Mouse (Mus musculus): Measurements from ENCODE around the gene Tnxb. TPM values are rescaled to one million over a fixed set of nuclear protein-coding genes. Genes with fewer than 3 reads are reported as not detected.
"Not testable (repeated sequence)": the region's sequence is repeated elsewhere in the genome, so short reads cannot be mapped to it uniquely, and the experiment has no call there.

Gene Tnxb
- total RNA-seq, 2 experiments from 2014 or later: 38.3 to 50.5 TPM

DNA sequence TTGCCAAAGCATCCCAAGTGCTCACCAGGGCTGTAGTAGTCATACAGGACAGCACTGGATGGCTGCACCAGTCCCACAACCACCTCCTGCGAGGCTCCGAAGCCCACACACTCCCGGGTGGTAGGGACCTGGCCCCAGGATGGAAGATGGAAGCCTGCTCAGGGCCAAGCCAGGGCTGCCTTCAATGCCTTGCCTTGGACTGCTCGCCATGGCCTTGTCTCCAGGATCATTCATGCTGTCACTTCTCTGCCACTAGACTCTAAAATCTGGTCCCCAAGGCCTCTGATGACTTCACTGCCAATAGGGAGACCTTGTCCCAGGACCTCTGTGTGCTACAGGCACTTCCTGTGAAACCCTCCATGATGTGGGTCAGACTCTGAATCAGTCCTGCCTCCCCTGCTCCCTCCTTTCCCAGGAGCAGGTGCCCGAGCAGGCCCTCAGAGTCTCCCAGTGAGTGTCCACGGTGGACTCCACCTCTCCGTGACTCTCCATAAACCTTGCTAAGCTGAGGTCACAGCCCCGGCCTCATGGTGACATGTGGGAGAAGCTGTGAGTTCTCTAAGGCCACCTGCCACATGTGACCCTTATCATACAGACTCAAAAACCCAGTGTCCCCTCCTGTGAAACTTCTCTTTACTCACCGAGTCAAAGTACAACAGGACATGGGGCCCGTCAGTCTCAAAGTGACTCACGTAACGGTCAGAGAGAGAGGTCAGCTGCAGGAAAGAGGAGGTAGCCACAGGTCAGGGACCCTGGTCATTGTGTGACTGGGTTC lies 59.6 kb downstream of the Tnxb start:
- not testable (repeated sequence) for DNase-seq

DNA sequence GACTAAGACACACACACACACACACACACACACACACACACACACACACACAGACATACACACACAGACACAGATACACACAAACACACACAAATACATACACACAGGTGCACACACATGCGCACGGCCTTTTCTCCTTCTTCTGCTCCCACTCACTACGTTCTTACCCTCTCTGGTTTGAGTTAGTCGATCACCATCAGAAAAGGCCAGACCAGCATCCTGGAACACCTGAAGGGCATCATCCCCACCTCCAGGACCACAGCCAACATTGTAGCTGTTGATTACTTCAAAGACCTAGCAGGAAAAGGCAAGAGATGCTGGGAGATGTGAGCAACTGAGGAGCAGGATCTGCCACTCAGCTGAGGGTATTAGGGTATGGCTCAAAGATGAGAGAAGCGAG lies 67.1 kb downstream of the Tnxb start:
- DNase-seq: not testable (repeated sequence)

DNA sequence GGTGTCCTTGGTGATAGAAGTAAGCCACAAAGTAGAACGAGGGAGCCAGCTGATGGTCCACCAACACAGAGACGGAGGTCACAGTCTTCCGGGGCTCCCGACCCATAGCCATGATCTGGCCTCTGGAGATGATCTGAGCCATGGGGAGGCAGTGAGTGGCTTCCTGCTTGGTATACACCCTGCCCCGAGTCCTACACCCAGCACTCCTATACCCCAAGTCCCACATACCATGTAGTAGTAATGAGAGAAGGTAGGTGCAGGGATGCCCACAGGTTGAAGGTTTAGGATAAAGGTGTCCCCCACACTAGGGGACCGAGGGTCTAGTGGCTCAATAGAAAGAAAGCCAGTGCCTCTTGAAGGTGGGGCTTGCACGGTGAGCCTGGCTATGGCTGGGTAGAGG lies 69.4 kb downstream of the Tnxb start:
- not testable (repeated sequence) for DNase-seq

DNA sequence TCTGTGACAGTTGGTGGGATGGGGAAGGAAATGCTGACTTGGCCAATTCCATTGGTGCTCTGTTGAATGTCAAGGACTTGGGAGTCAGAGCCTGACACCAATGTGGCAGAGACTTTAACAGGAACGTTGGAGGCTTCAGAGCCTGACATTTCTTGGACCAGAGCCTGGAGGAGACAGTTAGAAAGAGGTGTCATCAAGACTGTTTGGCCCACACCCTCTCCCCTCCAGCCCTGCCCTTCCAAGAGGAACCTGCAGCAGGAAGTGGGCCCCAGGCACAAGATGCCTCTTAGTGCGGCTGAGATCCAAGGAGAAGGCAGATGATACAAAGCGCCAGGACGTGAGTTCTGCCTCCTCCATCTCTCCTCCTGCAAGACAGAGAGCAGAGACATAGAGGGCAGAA lies 69.9 kb downstream of the Tnxb start:
- DNase-seq: no peak

DNA sequence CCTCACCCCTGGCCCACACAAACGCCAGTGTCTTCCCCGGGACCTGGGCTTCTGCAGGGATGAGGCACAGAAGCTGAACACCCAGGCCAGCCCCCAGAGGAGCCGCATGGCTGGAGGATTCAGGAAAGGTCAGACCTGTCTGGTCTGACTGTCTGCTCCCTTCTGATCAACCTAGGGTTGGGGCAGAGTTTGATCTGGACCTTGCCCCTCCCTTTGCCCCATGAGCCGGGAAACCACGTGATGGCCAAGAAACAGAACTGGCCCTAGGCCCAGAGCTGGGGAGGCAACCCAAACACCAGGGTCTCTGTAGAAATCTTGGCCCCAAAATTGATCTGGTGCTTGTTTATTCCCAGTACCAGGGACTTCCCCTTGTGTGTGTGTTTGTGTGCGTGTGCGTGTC lies 73.4 kb downstream of the Tnxb start, which contains the start of gene C4b:
TSS of gene C4b (minus strand) at position 164 of the 400 bp plus-strand sequence.
- DNase-seq: no peak

DNA sequence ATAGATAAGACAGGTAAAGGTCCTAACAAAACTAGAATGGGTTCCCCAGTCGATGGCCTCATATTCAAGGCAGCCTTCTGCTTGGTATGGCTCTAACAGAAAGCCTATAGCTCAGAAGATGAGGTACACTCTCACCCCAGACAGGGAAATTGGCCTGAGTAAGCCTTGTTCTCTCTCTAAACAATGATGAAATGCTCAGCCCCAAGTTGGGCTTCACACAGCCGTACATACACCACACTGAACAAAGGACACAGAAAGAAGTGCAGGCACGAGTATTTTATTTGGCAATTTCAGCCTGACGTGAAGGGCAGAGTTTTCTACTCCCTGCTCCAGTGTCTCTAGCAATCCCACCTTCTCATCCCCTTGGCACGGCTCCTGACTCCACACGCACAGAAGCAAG lies 73.9 kb downstream of the Tnxb start:
- DNase-seq: no peak

DNA sequence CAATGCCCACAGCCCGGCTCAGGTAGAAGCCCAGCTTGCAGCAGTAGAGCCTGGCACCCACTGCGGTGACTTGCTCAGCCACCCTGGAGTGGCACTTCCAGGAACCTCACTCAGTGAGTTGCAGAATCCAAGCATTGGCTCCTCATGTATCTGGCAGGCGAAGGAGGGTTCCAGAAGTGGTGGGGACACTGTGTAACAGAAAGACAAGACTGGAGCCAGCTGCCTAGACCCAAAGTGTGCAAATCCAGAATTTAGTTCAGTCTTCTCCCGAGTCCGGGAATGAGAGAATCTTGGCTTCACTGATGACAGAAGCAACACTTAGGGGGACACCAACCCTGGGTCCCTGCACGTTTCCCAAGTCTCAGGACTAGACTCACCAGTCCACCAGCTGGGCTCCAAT lies 74.3 kb downstream of the Tnxb start:
- DNase-seq: not testable (repeated sequence)

DNA sequence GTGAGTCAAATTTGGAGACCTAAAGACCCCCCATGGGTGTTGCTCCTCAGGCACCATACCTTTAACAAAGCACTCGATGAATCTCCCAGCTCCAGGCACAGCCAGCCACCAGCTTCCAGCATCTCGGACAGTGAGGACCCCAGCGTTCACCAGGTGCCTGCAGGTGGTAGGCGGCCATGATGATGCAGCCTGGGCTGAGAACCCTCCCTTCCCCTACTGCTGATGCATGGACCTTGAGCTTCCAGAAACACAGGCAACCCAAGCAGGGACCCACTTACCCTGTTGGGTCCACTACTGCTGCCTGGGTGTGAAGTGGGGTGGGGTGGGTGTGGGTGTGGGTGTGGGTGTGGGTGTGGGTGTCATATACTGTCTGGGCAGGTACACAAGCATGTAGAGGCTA lies 74.8 kb downstream of the Tnxb start:
- not testable (repeated sequence) for DNase-seq

DNA sequence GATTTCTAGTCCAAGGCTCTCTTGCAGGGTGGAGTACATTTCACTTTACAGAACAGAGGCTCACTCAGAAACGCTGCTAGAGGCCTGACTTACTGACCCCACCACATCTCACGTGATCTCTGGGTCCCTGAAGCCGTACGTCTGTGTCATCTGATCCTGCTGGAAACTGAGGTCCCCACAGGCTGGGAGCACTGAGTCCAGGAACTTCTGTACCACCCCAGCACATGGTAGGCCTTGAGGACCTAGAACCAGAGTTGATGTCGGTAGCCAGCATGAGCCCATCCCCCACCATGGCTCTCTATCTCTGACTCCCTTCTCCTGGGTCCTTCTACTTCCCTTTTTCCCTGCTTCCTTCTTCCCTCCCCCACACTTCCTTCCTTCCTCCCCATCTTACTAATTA lies 76.2 kb downstream of the Tnxb start:
- DNase-seq: no peak

DNA sequence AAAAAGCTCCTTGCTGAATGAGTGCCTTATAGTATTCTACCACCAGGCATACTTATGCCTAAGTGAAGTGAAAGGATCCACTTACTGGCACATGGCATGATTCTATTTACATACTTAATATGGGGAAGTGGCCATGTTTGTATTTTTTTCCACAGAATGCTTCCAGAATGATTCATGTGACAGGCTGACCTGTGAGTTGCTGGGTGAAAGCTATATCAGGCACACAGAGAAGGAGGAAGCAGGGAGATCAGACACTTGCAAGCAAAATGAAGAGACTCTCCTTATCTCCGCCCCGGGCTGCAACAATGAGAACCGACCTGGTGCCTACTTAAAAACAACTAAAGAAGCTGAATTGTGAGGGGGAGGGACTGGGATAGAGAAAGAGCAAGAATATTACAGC lies 91.1 kb downstream of the Tnxb start:
- DNase-seq: no peak

Other genes starting within 250 kb of the Tnxb start
- not detected for gene Btnl4, start 193.2 kb upstream of the Tnxb start, total RNA-seq (2021)
- gene Btnl6, start 153.2 kb upstream of the Tnxb start, total RNA-seq (2021): not detected
- 10 to 100 TPM; 11.3 to 12.4 TPM for gene Notch4, start 106.3 kb upstream of the Tnxb start, total RNA-seq (2021)
- gene Gpsm3, start 80.7 kb upstream of the Tnxb start, total RNA-seq (2021): 1 to 10 TPM; 2.3 to 2.6 TPM
- 10 to 100 TPM; 12.1 to 13.6 TPM for gene Pbx2, start 79.3 kb upstream of the Tnxb start, total RNA-seq (2021)
- gene Ager, start 72.7 kb upstream of the Tnxb start, total RNA-seq (2021): under 1 TPM in 1 of 2 experiments, not detected in 1; 0.24 TPM
- gene Rnf5, start 66.8 kb upstream of the Tnxb start, total RNA-seq (2021): 10 to 100 TPM; 16.4 to 19.2 TPM
- 10 to 100 TPM; 53.6 to 56.9 TPM for gene Agpat1, start 66.3 kb upstream of the Tnxb start, total RNA-seq (2021)
- 1 to 10 TPM; 2.8 to 3.1 TPM for gene Egfl8, start 54.6 kb upstream of the Tnxb start, total RNA-seq (2021)
- gene Ppt2, start 42.0 kb upstream of the Tnxb start, total RNA-seq (2021): 10 to 100 TPM; 37.2 to 43.0 TPM
- gene Prrt1, start 41.0 kb upstream of the Tnxb start, total RNA-seq (2021): 1 to 10 TPM in 1 of 2 experiments, under 1 TPM in 1; 0.35 to 1.5 TPM
- 1 to 10 TPM; 5.9 to 7.0 TPM for gene Fkbpl, start 25.8 kb upstream of the Tnxb start, total RNA-seq (2021)
- 1 to 10 TPM; 7.1 to 7.2 TPM for gene Atf6b, start 23.4 kb upstream of the Tnxb start, total RNA-seq (2021)
- gene C4b, start 73.3 kb downstream of the Tnxb start, total RNA-seq (2021): 10 to 100 TPM in 1 of 2 experiments, 1 to 10 TPM in 1; 1.1 to 22.1 TPM
- under 1 TPM in 1 of 2 experiments, not detected in 1; 0.16 TPM for gene Cyp21a1, start 134.0 kb downstream of the Tnxb start, total RNA-seq (2021)
- 1 to 10 TPM; 7.0 to 7.2 TPM for gene Stk19, start 166.4 kb downstream of the Tnxb start, total RNA-seq (2021)
- 10 to 100 TPM in 1 of 2 experiments, 1 to 10 TPM in 1; 7.6 to 10.5 TPM for gene Dxo, start 166.5 kb downstream of the Tnxb start, total RNA-seq (2021)
- gene Skiv2l, start 179.7 kb downstream of the Tnxb start, total RNA-seq (2021): 10 to 100 TPM; 18.0 to 18.9 TPM
- 1 to 10 TPM; 7.7 to 8.9 TPM for gene Nelfe, start 179.9 kb downstream of the Tnxb start, total RNA-seq (2021)
- gene Cfb, start 192.0 kb downstream of the Tnxb start, total RNA-seq (2021): 1 to 10 TPM in 1 of 2 experiments, under 1 TPM in 1; 0.95 to 8.2 TPM
- 1 to 10 TPM; 5.0 to 5.2 TPM for gene Zbtb12, start 208.9 kb downstream of the Tnxb start, total RNA-seq (2021)
- not detected for gene Gm20547, start 211.5 kb downstream of the Tnxb start, total RNA-seq (2021)
- gene C2, start 227.7 kb downstream of the Tnxb start, total RNA-seq (2021): 1 to 10 TPM; 2.6 to 2.9 TPM
- 10 to 100 TPM; 25.5 to 26.4 TPM for gene Ehmt2, start 227.9 kb downstream of the Tnxb start, total RNA-seq (2021)
- gene Slc44a4, start 243.9 kb downstream of the Tnxb start, total RNA-seq (2021): not detected

All from gastrocnemius, postnatal 25 days (tissue).